Mouse (Mus musculus) C2C12 (cell line): ENCODE data around the gene Brca1.

Source experiments
- CTCF ChIP-seq: IDR thresholded peaks from one replicate; pipeline ENCODE4 v1.5.1; 2011; ENCODE audit not compliant: control insufficient read depth, insufficient read depth, insufficient read length
- USF1 ChIP-seq: IDR thresholded peaks from one replicate; pipeline ENCODE4 v1.6.1; 2011; ENCODE audit warnings: low read depth, mild to moderate bottlenecking, control low read depth, moderate library complexity

DNA sequence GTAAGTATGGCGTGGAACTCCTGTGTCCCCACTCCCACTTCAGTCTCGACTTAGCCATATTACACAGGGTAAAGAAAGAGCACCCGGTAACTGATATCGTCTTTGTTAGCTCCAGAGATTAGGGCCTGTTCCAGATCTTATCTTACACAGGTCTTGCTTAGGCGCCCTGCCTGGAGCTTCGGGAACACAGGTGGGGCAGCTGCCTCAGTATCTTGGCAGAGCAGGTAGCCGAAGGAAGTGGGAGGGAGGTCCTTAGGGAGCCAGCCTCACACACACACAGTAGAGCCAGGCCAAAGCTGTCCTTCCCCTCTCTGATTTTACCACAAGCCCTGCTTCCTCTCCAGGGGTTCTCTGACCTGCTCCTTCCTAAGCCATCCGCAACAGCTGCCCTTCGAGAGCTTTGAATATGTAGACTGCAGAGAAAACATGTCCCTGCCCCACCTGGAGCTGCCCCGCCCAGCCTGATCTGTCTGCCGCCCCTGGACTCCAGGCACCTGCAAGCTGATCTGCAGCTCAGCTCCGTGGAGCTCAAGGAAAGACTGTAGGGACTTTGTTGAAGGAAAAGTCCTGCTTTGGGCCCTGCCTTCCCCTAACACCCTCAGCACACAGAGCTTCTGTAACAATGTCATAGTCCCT is 38.4 kb upstream of the Brca1 start:
- TF ChIP-seq CTCF = no peak
- no peak for TF ChIP-seq USF1
